Mouse (Mus musculus): ENCODE measurements around the gene Vwc2. TPM values are rescaled to one million over a fixed set of nuclear protein-coding genes. Genes with fewer than 3 reads are reported as not detected.

Vwc2 gene
- polyA plus RNA-seq, 1 experiment from 2014 or later: 1.3 TPM

- H3K4me3 ChIP-seq (ENCODE audit: control insufficient read depth in 1 of 2, insufficient read depth in 1 of 2, low read depth in 1 of 2, low read length in 2 of 2): peak overlapping the region; percentile 38 to 44
- H3K9ac ChIP-seq (ENCODE audit: low read length): no peak overlapping the region
- no peak for ATAC-seq (ENCODE audit: insufficient number of reproducible peaks, insufficient read depth, low FRiP score, low read depth)
- H3K27ac ChIP-seq (replicated peaks in 1 of 2; ENCODE audit: control insufficient read depth in 1 of 2, insufficient read depth in 1 of 2, low read depth in 2 of 2, low read length in 2 of 2): no peak overlapping the region
- H3K9me3 ChIP-seq (ENCODE audit: control insufficient read depth, low read length): no peaks in the 10 kb centered on the region
- under 1% methylated on average over 34 of the region's 34 CpGs for WGBS
- H3K4me2 ChIP-seq (ENCODE audit: low read length): peak overlapping the region; percentile 79
- H3K4me1 ChIP-seq (ENCODE audit: control insufficient read depth in 2 of 2, insufficient read depth in 2 of 2, low read length in 2 of 2): peaks cover 5 to 13% of the 10 kb centered on the region in 2 experiments; a peak in 3 of 4 replicates
- H3K27me3 ChIP-seq (ENCODE audit: control insufficient read depth, insufficient read depth, low read length): peaks cover 69% of the 10 kb centered on the region
- no peaks in the 10 kb centered on the region for H3K36me3 ChIP-seq (ENCODE audit: control insufficient read depth, insufficient read depth, low read length)
Measured at GRCm38 (mm10) chr11:11114234-11115030, 409 bp downstream of the Vwc2 start.

GRCm38 (mm10) chr11:11115031-11115647 lies 1.1 kb downstream of the Vwc2 start:
- Histone ChIP-seq H3K4me2 (ENCODE audit: low read length) (peak overlapping the region; percentile 79), H3K27me3 (ENCODE audit: control insufficient read depth, insufficient read depth, low read length) (peaks cover 69% of the 10 kb centered on the region), H3K9ac (ENCODE audit: low read length) (no peak overlapping the region), H3K27ac (replicated peaks in 1 of 2; ENCODE audit: control insufficient read depth in 1 of 2, insufficient read depth in 1 of 2, low read depth in 2 of 2, low read length in 2 of 2) (no peak overlapping the region), H3K4me1 (ENCODE audit: control insufficient read depth in 2 of 2, insufficient read depth in 2 of 2, low read length in 2 of 2) (peaks cover 5 to 13% of the 10 kb centered on the region in 2 experiments; a peak in 3 of 4 replicates), H3K9me3 (ENCODE audit: control insufficient read depth, low read length) (no peaks in the 10 kb centered on the region), H3K4me3 (ENCODE audit: control insufficient read depth in 1 of 2, insufficient read depth in 1 of 2, low read depth in 1 of 2, low read length in 2 of 2) (peak overlapping the region; percentile 21 to 45), H3K36me3 (ENCODE audit: control insufficient read depth, insufficient read depth, low read length) (no peaks in the 10 kb centered on the region)
- 1% methylated on average over 17 of the region's 17 CpGs for WGBS
- no peak; the same call in 1 of the 2 replicates for ATAC-seq (ENCODE audit: insufficient number of reproducible peaks, insufficient read depth, low FRiP score, low read depth)

- Histone ChIP-seq H3K4me3 (ENCODE audit: control insufficient read depth in 1 of 2, insufficient read depth in 1 of 2, low read depth in 1 of 2, low read length in 2 of 2) (peak overlapping the region; percentile 31 to 45), H3K4me2 (ENCODE audit: low read length) (peak overlapping the region; percentile 79), H3K9ac (ENCODE audit: low read length) (no peak overlapping the region; the same call in 1 of the 2 replicates), H3K36me3 (ENCODE audit: control insufficient read depth, insufficient read depth, low read length) (no peaks in the 10 kb centered on the region), H3K27ac (replicated peaks in 1 of 2; ENCODE audit: control insufficient read depth in 1 of 2, insufficient read depth in 1 of 2, low read depth in 2 of 2, low read length in 2 of 2) (no peak overlapping the region), H3K9me3 (ENCODE audit: control insufficient read depth, low read length) (no peaks in the 10 kb centered on the region), H3K4me1 (ENCODE audit: control insufficient read depth in 2 of 2, insufficient read depth in 2 of 2, low read length in 2 of 2) (peaks cover 5 to 13% of the 10 kb centered on the region in 2 experiments; a peak in 3 of 4 replicates), H3K27me3 (ENCODE audit: control insufficient read depth, insufficient read depth, low read length) (peaks cover 69% of the 10 kb centered on the region)
- ATAC-seq (ENCODE audit: insufficient number of reproducible peaks, insufficient read depth, low FRiP score, low read depth): no peak
- under 1% methylated on average over 89 of the region's 93 CpGs for WGBS
Measured at GRCm38 (mm10) chr11:11115648-11116590, 1.9 kb downstream of the Vwc2 start.

GRCm38 (mm10) chr11:11116736-11117135 lies 2.7 kb downstream of the Vwc2 start:
- no peak for ATAC-seq (ENCODE audit: insufficient number of reproducible peaks, insufficient read depth, low FRiP score, low read depth)
- peaks cover 5 to 13% of the 10 kb centered on the region in 2 experiments; a peak in 3 of 4 replicates for H3K4me1 ChIP-seq (ENCODE audit: control insufficient read depth in 2 of 2, insufficient read depth in 2 of 2, low read length in 2 of 2)
- WGBS: 9% methylated on average over 3 of the region's 3 CpGs
- H3K4me3 ChIP-seq (ENCODE audit: control insufficient read depth in 1 of 2, insufficient read depth in 1 of 2, low read depth in 1 of 2, low read length in 2 of 2): peak overlapping the region; percentile 31 to 45; a peak in 2 of 4 replicates
- H3K36me3 ChIP-seq (ENCODE audit: control insufficient read depth, insufficient read depth, low read length): no peaks in the 10 kb centered on the region
- H3K9me3 ChIP-seq (ENCODE audit: control insufficient read depth, low read length): no peaks in the 10 kb centered on the region
- no peak overlapping the region for H3K9ac ChIP-seq (ENCODE audit: low read length)
- peaks cover 63% of the 10 kb centered on the region for H3K27me3 ChIP-seq (ENCODE audit: control insufficient read depth, insufficient read depth, low read length)
- no peak overlapping the region for H3K27ac ChIP-seq (replicated peaks in 1 of 2; ENCODE audit: control insufficient read depth in 1 of 2, insufficient read depth in 1 of 2, low read depth in 2 of 2, low read length in 2 of 2)
- peak overlapping the region; percentile 79 for H3K4me2 ChIP-seq (ENCODE audit: low read length)

- H3K4me3 ChIP-seq (ENCODE audit: control insufficient read depth in 1 of 2, insufficient read depth in 1 of 2, low read depth in 1 of 2, low read length in 2 of 2): no peak overlapping the region
- H3K36me3 ChIP-seq (ENCODE audit: control insufficient read depth, insufficient read depth, low read length): no peaks in the 10 kb centered on the region
- peaks cover 9% of the 10 kb centered on the region for H3K27me3 ChIP-seq (ENCODE audit: control insufficient read depth, insufficient read depth, low read length)
- no peaks in the 10 kb centered on the region for H3K9me3 ChIP-seq (ENCODE audit: control insufficient read depth, low read length)
- no peaks in the 10 kb centered on the region for H3K4me1 ChIP-seq (ENCODE audit: control insufficient read depth in 2 of 2, insufficient read depth in 2 of 2, low read length in 2 of 2)
- whole genome bisulfite sequencing: 47% methylated on average over 4 of the region's 4 CpGs
- H3K27ac ChIP-seq (replicated peaks in 1 of 2; ENCODE audit: control insufficient read depth in 1 of 2, insufficient read depth in 1 of 2, low read depth in 2 of 2, low read length in 2 of 2): no peak overlapping the region
- no peak overlapping the region for H3K9ac ChIP-seq (ENCODE audit: low read length)
- no peak overlapping the region for H3K4me2 ChIP-seq (ENCODE audit: low read length)
- no peak for ATAC-seq (ENCODE audit: insufficient number of reproducible peaks, insufficient read depth, low FRiP score, low read depth)
Measured at GRCm38 (mm10) chr11:11122866-11123265, 8.8 kb downstream of the Vwc2 start.

- Histone ChIP-seq H3K9ac (ENCODE audit: low read length) (no peak overlapping the region), H3K27ac (replicated peaks in 1 of 2; ENCODE audit: control insufficient read depth in 1 of 2, insufficient read depth in 1 of 2, low read depth in 2 of 2, low read length in 2 of 2) (no peak overlapping the region), H3K4me2 (ENCODE audit: low read length) (no peak overlapping the region), H3K4me1 (ENCODE audit: control insufficient read depth in 2 of 2, insufficient read depth in 2 of 2, low read length in 2 of 2) (no peaks in the 10 kb centered on the region), H3K36me3 (ENCODE audit: control insufficient read depth, insufficient read depth, low read length) (no peaks in the 10 kb centered on the region), H3K4me3 (ENCODE audit: control insufficient read depth in 1 of 2, insufficient read depth in 1 of 2, low read depth in 1 of 2, low read length in 2 of 2) (no peak overlapping the region), H3K27me3 (ENCODE audit: control insufficient read depth, insufficient read depth, low read length) (no peaks in the 10 kb centered on the region), H3K9me3 (ENCODE audit: control insufficient read depth, low read length) (no peaks in the 10 kb centered on the region)
- 54% methylated on average over 14 of the region's 14 CpGs for WGBS
- no peak for ATAC-seq (ENCODE audit: insufficient number of reproducible peaks, insufficient read depth, low FRiP score, low read depth)
Measured at GRCm38 (mm10) chr11:11131414-11132077, 17.5 kb downstream of the Vwc2 start.

GRCm38 (mm10) chr11:11140622-11141021 lies 26.6 kb downstream of the Vwc2 start:
- Histone ChIP-seq H3K4me2 (ENCODE audit: low read length) (no peak overlapping the region), H3K4me1 (ENCODE audit: control insufficient read depth in 2 of 2, insufficient read depth in 2 of 2, low read length in 2 of 2) (no peaks in the 10 kb centered on the region), H3K4me3 (ENCODE audit: control insufficient read depth in 1 of 2, insufficient read depth in 1 of 2, low read depth in 1 of 2, low read length in 2 of 2) (no peak overlapping the region), H3K36me3 (ENCODE audit: control insufficient read depth, insufficient read depth, low read length) (no peaks in the 10 kb centered on the region), H3K9ac (ENCODE audit: low read length) (no peak overlapping the region), H3K27me3 (ENCODE audit: control insufficient read depth, insufficient read depth, low read length) (no peaks in the 10 kb centered on the region), H3K9me3 (ENCODE audit: control insufficient read depth, low read length) (no peaks in the 10 kb centered on the region), H3K27ac (replicated peaks in 1 of 2; ENCODE audit: control insufficient read depth in 1 of 2, insufficient read depth in 1 of 2, low read depth in 2 of 2, low read length in 2 of 2) (no peak overlapping the region)
- no peak for ATAC-seq (ENCODE audit: insufficient number of reproducible peaks, insufficient read depth, low FRiP score, low read depth)

All from heart, embryonic 14.5 days (tissue).